Mouse (Mus musculus) MEL (cell line): Measurements from ENCODE around the gene Nucks1. TPM values are rescaled to one million over a fixed set of nuclear protein-coding genes. Genes with fewer than 3 reads are reported as not detected.

Experiments used
- DNase-seq: peaks from one replicate; pipeline ENCODE4 v3.0.0; 2011; ENCODE audit warnings: low read depth, low spot score
- H3K27ac ChIP-seq: 2 replicates; pipeline ENCODE4 v1.5.1; 2012; ENCODE audit warnings: low read depth, mild to moderate bottlenecking, control low read depth, low read length, moderate library complexity; ENCODE audit not compliant: control insufficient read depth
- H3K27me3 ChIP-seq, 2 experiments: fragments of 150-350 bp in 1 of 2; sonication (generic) in 1 of 2; 2 replicates each; pipeline ENCODE4 v1.6.1; 2012; ENCODE audit warnings: low read length in 2 of 2, mild to moderate bottlenecking in 2 of 2, improper control_type of control experiment in 1 of 2, moderate library complexity in 1 of 2; ENCODE audit not compliant: insufficient read depth in 2 of 2, control insufficient read depth in 1 of 2
- H3K36me3 ChIP-seq, 2 experiments: 2 replicates each; pipeline ENCODE4 v1.6.1; 2012 to 2014; ENCODE audit warnings: low read length in 2 of 2, improper control_type of control experiment in 1 of 2, inconsistent platforms in 1 of 2, mild to moderate bottlenecking in 1 of 2; ENCODE audit not compliant: insufficient read depth in 2 of 2, control insufficient read depth in 1 of 2
- H3K4me1 ChIP-seq, 2 experiments: fragments of 150-350 bp in 1 of 2; sonication (generic) in 1 of 2; 2 replicates each; pipeline ENCODE4 v1.6.1; 2012; ENCODE audit warnings: low read length in 2 of 2, improper control_type of control experiment in 1 of 2, mild to moderate bottlenecking in 1 of 2; ENCODE audit not compliant: insufficient read depth in 2 of 2, control insufficient read depth in 1 of 2
- H3K4me3 ChIP-seq, 2 experiments: fragments of 150-350 bp in 1 of 2; sonication (generic) in 1 of 2; 2 replicates each; pipeline ENCODE4 v1.5.1; 2012; ENCODE audit warnings: low read depth in 2 of 2, low read length in 2 of 2, mild to moderate bottlenecking in 2 of 2, moderate library complexity in 2 of 2, control low read depth in 1 of 2, improper control_type of control experiment in 1 of 2; ENCODE audit not compliant: control insufficient read depth in 1 of 2, insufficient read depth in 1 of 2
- H3K79me2 ChIP-seq: 2 replicates; pipeline ENCODE4 v1.6.1; 2012; ENCODE audit warnings: mild to moderate bottlenecking, low read length, moderate library complexity; ENCODE audit not compliant: control insufficient read depth, poor library complexity, insufficient read depth
- H3K9ac ChIP-seq: 2 replicates; pipeline ENCODE4 v1.6.1; 2012; ENCODE audit warnings: low read depth, mild to moderate bottlenecking, control low read depth, low read length, moderate library complexity; ENCODE audit not compliant: control insufficient read depth, poor library complexity, severe bottlenecking
- H3K9me3 ChIP-seq: fragments of 150-350 bp; sonication (generic); replicated peaks from 2 replicates; pipeline ENCODE4 v1.6.1; 2012; ENCODE audit warnings: mild to moderate bottlenecking, low read length, improper control_type of control experiment, moderate library complexity; ENCODE audit not compliant: insufficient read depth
- BHLHE40 ChIP-seq: IDR thresholded peaks from 2 replicates; pipeline ENCODE4 v1.6.1; 2012; ENCODE audit warnings: low read depth, mild to moderate bottlenecking, inconsistent platforms, low read length, improper control_type of control experiment, borderline replicate concordance
- CTCF ChIP-seq, 3 experiments: IDR thresholded peaks in 2 of 3; conservative IDR thresholded peaks in 1 of 3; 2 replicates each; pipeline ENCODE4 v1.5.1; 2011 to 2012; ENCODE audit warnings: low read length in 3 of 3, low read depth in 2 of 3, mild to moderate bottlenecking in 2 of 3, improper control_type of control experiment in 1 of 3, inconsistent platforms in 1 of 3, mixed read lengths in 1 of 3, moderate library complexity in 1 of 3; ENCODE audit not compliant: control insufficient read depth in 1 of 3, insufficient read depth in 1 of 3, poor library complexity in 1 of 3, severe bottlenecking in 1 of 3
- E2F4 ChIP-seq: IDR thresholded peaks from 2 replicates; pipeline ENCODE4 v1.6.1; 2011; ENCODE audit warnings: low read depth, low read length, improper control_type of control experiment, borderline replicate concordance
- EP300 ChIP-seq, 2 experiments: IDR thresholded peaks; 2 replicates each; pipeline ENCODE4 v1.6.1; 2011; ENCODE audit warnings: improper control_type of control experiment in 2 of 2, low read length in 2 of 2, low read depth in 1 of 2, mild to moderate bottlenecking in 1 of 2
- ETS1 ChIP-seq: IDR thresholded peaks from 2 replicates; pipeline ENCODE4 v1.6.1; 2012; ENCODE audit warnings: low read depth, mild to moderate bottlenecking, inconsistent platforms, low read length, improper control_type of control experiment, moderate library complexity
- GATA1 ChIP-seq: IDR thresholded peaks from 2 replicates; pipeline ENCODE4 v1.6.1; 2011; ENCODE audit warnings: low read depth, low read length, improper control_type of control experiment
- HCFC1 ChIP-seq: IDR thresholded peaks from 2 replicates; pipeline ENCODE4 v1.6.1; 2012; ENCODE audit warnings: low read depth, mild to moderate bottlenecking, inconsistent platforms, low read length, improper control_type of control experiment, moderate library complexity
- KAT2A ChIP-seq: conservative IDR thresholded peaks from 2 replicates; pipeline ENCODE4 v1.6.1; 2012; ENCODE audit warnings: low read depth, low read length, improper control_type of control experiment, inconsistent platforms
- MAX ChIP-seq: IDR thresholded peaks from 2 replicates; pipeline ENCODE4 v1.6.1; 2011; ENCODE audit warnings: low read length, improper control_type of control experiment
- MAZ ChIP-seq: IDR thresholded peaks from 2 replicates; pipeline ENCODE4 v1.6.1; 2012; ENCODE audit warnings: low read depth, mild to moderate bottlenecking, inconsistent platforms, low read length, improper control_type of control experiment
- MEF2A ChIP-seq: IDR thresholded peaks from 2 replicates; pipeline ENCODE4 v1.6.1; 2014; ENCODE audit warnings: low read depth, mild to moderate bottlenecking, inconsistent platforms, low read length, improper control_type of control experiment; ENCODE audit not compliant: poor library complexity, insufficient replicate concordance, severe bottlenecking; ENCODE audit errors: extremely low read depth
- MYC ChIP-seq: IDR thresholded peaks from 2 replicates; pipeline ENCODE4 v1.6.1; 2011; ENCODE audit warnings: low read depth, mild to moderate bottlenecking, low read length, improper control_type of control experiment, moderate library complexity
- NELFE ChIP-seq: IDR thresholded peaks from 2 replicates; pipeline ENCODE4 v1.6.1; 2011; ENCODE audit warnings: low read depth, low read length, improper control_type of control experiment
- RAD21 ChIP-seq: IDR thresholded peaks from 2 replicates; pipeline ENCODE4 v1.6.1; 2011; ENCODE audit warnings: mild to moderate bottlenecking, low read depth, low read length, improper control_type of control experiment
- SIN3A ChIP-seq: IDR thresholded peaks from 2 replicates; pipeline ENCODE4 v1.6.1; 2012; ENCODE audit warnings: low read length, improper control_type of control experiment, inconsistent platforms
- SMC3 ChIP-seq: IDR thresholded peaks from 2 replicates; pipeline ENCODE4 v1.6.1; 2011; ENCODE audit warnings: low read depth, low read length, improper control_type of control experiment
- UBTF ChIP-seq: IDR thresholded peaks from 2 replicates; pipeline ENCODE4 v1.6.1; 2012; ENCODE audit warnings: low read depth, mild to moderate bottlenecking, inconsistent platforms, low read length, improper control_type of control experiment, moderate library complexity, borderline replicate concordance; ENCODE audit not compliant: insufficient read depth
- USF1 ChIP-seq: IDR thresholded peaks from 2 replicates; pipeline ENCODE4 v1.6.1; 2014; ENCODE audit warnings: low read depth, mild to moderate bottlenecking, inconsistent platforms, low read length, improper control_type of control experiment, moderate library complexity
- ZC3H11A ChIP-seq: IDR thresholded peaks from 2 replicates; pipeline ENCODE4 v1.6.1; 2012; ENCODE audit warnings: low read depth, mild to moderate bottlenecking, inconsistent platforms, low read length, improper control_type of control experiment
- ZKSCAN1 ChIP-seq: IDR thresholded peaks from 2 replicates; pipeline ENCODE4 v1.6.1; 2012; ENCODE audit warnings: low read depth, mild to moderate bottlenecking, inconsistent platforms, low read length, improper control_type of control experiment, moderate library complexity
- ZNF384 ChIP-seq: IDR thresholded peaks from 2 replicates; pipeline ENCODE4 v1.6.1; 2012; ENCODE audit warnings: low read depth, mild to moderate bottlenecking, inconsistent platforms, low read length, improper control_type of control experiment
- polyA plus RNA-seq, 2 experiments: library from polyadenylated mRNA; stranded (reverse) in 1 of 2; unstranded in 1 of 2; fragments of >175 nt in 1 of 2; fragments of >200 nt in 1 of 2; gene quantifications; 2 replicates each; pipeline versions ENCODE4 v1.2.1 to v1.2.4; 2012; ENCODE audit warnings: low replicate concordance in 2 of 2, low read depth in 1 of 2; ENCODE audit not compliant: insufficient read length in 2 of 2, insufficient read depth in 1 of 2, missing spikeins in 1 of 2
- total RNA-seq: library from RNA; depleted of rRNA; stranded (reverse); fragments of 300-350 nt; gene quantifications from 2 replicates; pipeline ENCODE4 v1.2.3, GENCODE M21; 2012

Nucks1 gene
- total and polyA plus RNA-seq, 3 experiments, result 53.7 to 113 (median 84.0) TPM

GRCm38 (mm10) chr1:131933471-131933870 is 23.1 kb downstream of the Nucks1 start:
- Histone ChIP-seq H3K27ac (no peak overlapping the region), H3K9me3 (no peaks in the 10 kb centered on the region), H3K4me1 (peaks cover 6 to 12% of the 10 kb centered on the region in 2 experiments), H3K36me3 (peaks cover 12 to 60% of the 10 kb centered on the region in 2 experiments), H3K4me3 (no peak overlapping the region), H3K27me3 (no peaks in the 10 kb centered on the region), H3K79me2 (no peaks in the 10 kb centered on the region), H3K9ac (no peak overlapping the region)
- no peak for TF ChIP-seq MAZ
- TF ChIP-seq USF1, result no peak
- no peak for TF ChIP-seq KAT2A
- peak in 1 of 2 experiments; percentile 9; a peak in 1 of 4 replicates for TF ChIP-seq EP300 (IDR thresholded peaks at IDR 0.05; ENCODE audit: low read depth in 1 of 2, low read length in 2 of 2)
- DNase-seq, result peak; percentile 67

GRCm38 (mm10) chr1:131937659-131938305 is 27.4 kb downstream of the Nucks1 start:
- peaks cover 22 to 23% of the 10 kb centered on the region in 2 experiments for H3K4me1 ChIP-seq
- H3K9ac ChIP-seq, result no peak overlapping the region
- no peaks in the 10 kb centered on the region for H3K27me3 ChIP-seq
- H3K79me2 ChIP-seq, result no peaks in the 10 kb centered on the region
- no peak overlapping the region for H3K27ac ChIP-seq
- peaks cover 22 to 39% of the 10 kb centered on the region in 2 experiments for H3K36me3 ChIP-seq
- H3K9me3 ChIP-seq, result no peaks in the 10 kb centered on the region
- no peak for TF ChIP-seq UBTF
- TF ChIP-seq E2F4, result no peak
- TF ChIP-seq RAD21, result peak; percentile 75
- TF ChIP-seq MYC, result no peak
- no peak for TF ChIP-seq NELFE
- peak; percentile 80 for TF ChIP-seq SMC3
- TF ChIP-seq BHLHE40, result no peak
- TF ChIP-seq MAX, result no peak
- no peak for TF ChIP-seq ZKSCAN1
- TF ChIP-seq GATA1, result no peak
- 0 out of 2 replicates have a peak, but pooled peaks have one; percentile 9 for TF ChIP-seq ZNF384
- no peak for TF ChIP-seq MEF2A
- TF ChIP-seq SIN3A, result 0 out of 2 replicates have a peak, but pooled peaks have one; percentile 27
- no peak for TF ChIP-seq ETS1
- peak; percentile 76 for TF ChIP-seq ZC3H11A
- TF ChIP-seq HCFC1, result no peak
- TF ChIP-seq CTCF (IDR thresholded peaks at IDR 0.05 in 2 of 3, conservative IDR thresholded peaks at IDR 0.05 in 1 of 3; ENCODE audit: control insufficient read depth in 1 of 3, insufficient read depth in 1 of 3, low read depth in 2 of 3, low read length in 3 of 3, poor library complexity in 1 of 3, severe bottlenecking in 1 of 3), result peak; percentile 69 to 88 (median 80)
- DNase-seq, result peak; percentile 76
- H3K4me3 ChIP-seq, result no peak overlapping the region
